Mouse (Mus musculus) small intestine, adult 2 months (tissue): Measurements from ENCODE around the gene Ckap4.

Source experiments
- CTCF ChIP-seq: fragments of 200-500 bp; IDR thresholded peaks from 2 replicates; pipeline ENCODE4 v1.5.1; 2012; ENCODE audit warnings: low read depth, mild to moderate bottlenecking, control low read depth, inconsistent platforms, low read length, moderate library complexity, mixed read lengths; ENCODE audit not compliant: insufficient replicate concordance, insufficient read length; ENCODE audit errors: extremely low read depth
- POLR2A ChIP-seq: fragments of 200-500 bp; IDR thresholded peaks from 2 replicates; pipeline ENCODE4 v1.6.1; 2012; ENCODE audit warnings: low read depth, mild to moderate bottlenecking, control low read depth, inconsistent platforms, low read length, moderate library complexity

DNA sequence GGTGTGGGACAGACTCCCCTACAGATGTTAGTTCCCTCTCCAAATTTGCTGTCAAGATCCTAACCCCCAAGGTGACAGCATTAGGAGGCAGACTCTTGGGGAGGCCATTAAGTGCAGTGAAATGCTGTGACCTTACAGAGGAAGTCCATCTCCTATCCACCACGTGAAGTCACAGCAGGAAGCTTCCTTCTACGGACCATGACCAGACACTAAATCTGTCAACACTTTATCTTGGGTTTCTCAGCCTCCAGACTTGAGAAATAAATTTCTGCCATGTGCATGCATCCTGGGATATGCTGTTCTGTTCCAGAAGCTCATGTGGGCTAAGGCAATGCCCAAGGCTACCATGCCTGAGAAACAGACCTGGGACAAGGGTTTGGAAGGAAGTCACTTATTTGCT lies 35.0 kb downstream of the Ckap4 start:
- TF ChIP-seq CTCF (no peak), POLR2A (no peak)
